Mouse (Mus musculus) limb, embryonic 11.5 days (tissue): ENCODE measurements at regions not wholly inside any gene's neighbourhood (a gene's known extent, or its start where the extent isn't known, plus 50 kb on each side); places are given as distances from the start of the nearest gene placed in this dataset.
A peak's percentile ranks its signal among the peaks of the same experiment; 100 is the strongest.

ENCODE experiments used
- ATAC-seq: fragments of 200-750 bp; cut with Nextera tagmentation; 2 replicates; pipeline ENCODE4 v1.8.0; 2017; ENCODE audit warnings: low read depth; ENCODE audit not compliant: insufficient number of reproducible peaks, low FRiP score, low TSS enrichment
- DNase-seq: peaks from one replicate; pipeline ENCODE4 v3.0.0-alpha.2; 2015; ENCODE audit warnings: low spot score
- H3K27ac ChIP-seq: fragments of 300-500 bp; sonication (generic); replicated peaks from 2 replicates; pipeline ENCODE4 v1.5.1; 2014; ENCODE audit warnings: low read depth, mild to moderate bottlenecking, low read length
- H3K27me3 ChIP-seq: fragments of 300-500 bp; sonication (generic); 2 replicates; pipeline ENCODE4 v1.6.1; 2014; ENCODE audit warnings: mild to moderate bottlenecking, low read length, mixed read lengths; ENCODE audit not compliant: control insufficient read depth, insufficient read depth
- H3K36me3 ChIP-seq: fragments of 300-500 bp; sonication (generic); 2 replicates; pipeline ENCODE4 v1.6.1; 2014; ENCODE audit warnings: mild to moderate bottlenecking, low read length, moderate library complexity, mixed read lengths; ENCODE audit not compliant: control insufficient read depth, insufficient read depth
- H3K4me1 ChIP-seq: fragments of 300-500 bp; sonication (generic); 2 replicates; pipeline ENCODE4 v1.6.1; 2014; ENCODE audit warnings: low read length, mixed read lengths; ENCODE audit not compliant: control insufficient read depth, insufficient read depth
- H3K4me2 ChIP-seq: fragments of 300-500 bp; sonication (generic); 2 replicates; pipeline ENCODE4 v1.6.1; 2014; ENCODE audit warnings: low read depth, mild to moderate bottlenecking, moderate library complexity; ENCODE audit not compliant: severe bottlenecking
- H3K4me3 ChIP-seq: fragments of 300-500 bp; sonication (generic); 2 replicates; pipeline ENCODE4 v1.5.1; 2014; ENCODE audit warnings: low read depth, low read length
- H3K9ac ChIP-seq: fragments of 300-500 bp; sonication (generic); 2 replicates; pipeline ENCODE4 v1.6.1; 2014; ENCODE audit warnings: mild to moderate bottlenecking, low read length
- H3K9me3 ChIP-seq: fragments of 300-500 bp; sonication (generic); 2 replicates; pipeline ENCODE4 v1.6.1; 2016; ENCODE audit warnings: low read length; ENCODE audit not compliant: control insufficient read depth
- WGBS: fragments of 180-500 bp; shearing (Covaris S2); extraction: QIAGEN DNeasy Blood & Tissue Kit; methylation state at CpG from one replicate; pipeline ENCODE4 v1.1.7; 2014; 5-methylcytosine and 5-hydroxymethylcytosine counted together

GRCm38 (mm10) chrX:106985684-106986083 lies 65.3 kb downstream of the Lpar4 start:
- H3K9ac ChIP-seq = no peak overlapping the region
- no peaks in the 10 kb centered on the region for H3K4me1 ChIP-seq
- H3K27ac ChIP-seq = no peak overlapping the region
- no peaks in the 10 kb centered on the region for H3K27me3 ChIP-seq
- H3K9me3 ChIP-seq = no peaks in the 10 kb centered on the region
- ATAC-seq = no peak
- H3K4me3 ChIP-seq = no peak overlapping the region
- no peak overlapping the region for H3K4me2 ChIP-seq
- DNase-seq = no peak
- WGBS = 59% methylated on average over 1 of the region's 1 CpGs
- no peaks in the 10 kb centered on the region for H3K36me3 ChIP-seq

DNA sequence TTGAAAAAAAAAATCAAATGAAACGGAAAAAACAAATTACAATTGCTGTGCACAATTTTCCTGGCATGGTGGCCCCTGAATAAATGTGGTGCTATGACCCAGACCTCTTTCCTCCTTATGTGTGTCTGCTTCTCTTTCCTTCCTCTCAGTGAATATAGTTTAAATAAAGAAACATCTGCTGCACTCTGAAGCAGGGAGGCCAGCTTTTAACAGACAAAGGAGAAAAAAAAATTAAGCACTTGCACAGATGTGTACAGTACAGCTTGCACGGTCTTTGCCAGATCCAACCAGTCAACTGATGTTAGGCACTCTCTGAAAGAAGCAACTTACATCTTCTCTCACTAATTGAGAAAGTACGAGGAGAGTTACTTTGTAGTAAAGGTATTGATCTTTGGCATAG lies 66.4 kb downstream of the Lpar4 start:
- no peak overlapping the region for H3K4me2 ChIP-seq
- H3K27ac ChIP-seq = no peak overlapping the region
- no peak overlapping the region for H3K9ac ChIP-seq
- WGBS = 65% methylated on average over 3 of the region's 3 CpGs
- no peaks in the 10 kb centered on the region for H3K9me3 ChIP-seq
- no peak overlapping the region for H3K4me3 ChIP-seq
- no peaks in the 10 kb centered on the region for H3K4me1 ChIP-seq
- no peaks in the 10 kb centered on the region for H3K36me3 ChIP-seq
- no peaks in the 10 kb centered on the region for H3K27me3 ChIP-seq
- no peak for DNase-seq
- no peak for ATAC-seq

GRCm38 (mm10) chrX:106987779-106988178 lies 67.4 kb downstream of the Lpar4 start:
- no peak overlapping the region for H3K27ac ChIP-seq
- no peak overlapping the region for H3K9ac ChIP-seq
- H3K36me3 ChIP-seq = no peaks in the 10 kb centered on the region
- no peaks in the 10 kb centered on the region for H3K9me3 ChIP-seq
- no peak for ATAC-seq
- H3K27me3 ChIP-seq = no peaks in the 10 kb centered on the region
- no peak for DNase-seq
- H3K4me1 ChIP-seq = no peaks in the 10 kb centered on the region
- no peak overlapping the region for H3K4me3 ChIP-seq
- 51% methylated on average over 4 of the region's 4 CpGs for WGBS
- H3K4me2 ChIP-seq = no peak overlapping the region

- Histone ChIP-seq H3K4me3 (no peak overlapping the region), H3K36me3 (no peaks in the 10 kb centered on the region), H3K9me3 (no peaks in the 10 kb centered on the region), H3K4me2 (no peak overlapping the region), H3K4me1 (no peaks in the 10 kb centered on the region), H3K27me3 (no peaks in the 10 kb centered on the region), H3K27ac (no peak overlapping the region), H3K9ac (no peak overlapping the region)
- no peak for ATAC-seq
- no peak for DNase-seq
- WGBS = 86% methylated on average over 7 of the region's 7 CpGs
Observed at GRCm38 (mm10) chrX:107004496-107004895, 83.8 kb upstream of the P2ry10 start.

- peak; percentile 26; the same call in 1 of the 2 replicates for ATAC-seq
Observed at GRCm38 (mm10) chrX:107008968-107009367, 79.3 kb upstream of the P2ry10 start.

GRCm38 (mm10) chrX:107012615-107013014 lies 75.7 kb upstream of the P2ry10 start:
- ATAC-seq = no peak
- WGBS = 35% methylated on average over 3 of the region's 3 CpGs
- no peak overlapping the region for H3K9ac ChIP-seq
- H3K9me3 ChIP-seq = no peaks in the 10 kb centered on the region
- no peaks in the 10 kb centered on the region for H3K36me3 ChIP-seq
- no peak overlapping the region for H3K27ac ChIP-seq
- no peak overlapping the region for H3K4me3 ChIP-seq
- no peaks in the 10 kb centered on the region for H3K27me3 ChIP-seq
- DNase-seq = no peak
- H3K4me2 ChIP-seq = no peak overlapping the region
- no peaks in the 10 kb centered on the region for H3K4me1 ChIP-seq

More at GRCm38 (mm10) chrX:107008968-107009367, 79.3 kb upstream of the P2ry10 start:
- no peak overlapping the region for H3K4me3 ChIP-seq
- H3K9ac ChIP-seq = no peak overlapping the region
- H3K4me2 ChIP-seq = no peak overlapping the region
- no peaks in the 10 kb centered on the region for H3K27me3 ChIP-seq
- DNase-seq = no peak
- H3K27ac ChIP-seq = no peak overlapping the region
- H3K4me1 ChIP-seq = no peaks in the 10 kb centered on the region
- WGBS = 29% methylated on average over 4 of the region's 4 CpGs
- H3K36me3 ChIP-seq = no peaks in the 10 kb centered on the region
- no peaks in the 10 kb centered on the region for H3K9me3 ChIP-seq

DNA sequence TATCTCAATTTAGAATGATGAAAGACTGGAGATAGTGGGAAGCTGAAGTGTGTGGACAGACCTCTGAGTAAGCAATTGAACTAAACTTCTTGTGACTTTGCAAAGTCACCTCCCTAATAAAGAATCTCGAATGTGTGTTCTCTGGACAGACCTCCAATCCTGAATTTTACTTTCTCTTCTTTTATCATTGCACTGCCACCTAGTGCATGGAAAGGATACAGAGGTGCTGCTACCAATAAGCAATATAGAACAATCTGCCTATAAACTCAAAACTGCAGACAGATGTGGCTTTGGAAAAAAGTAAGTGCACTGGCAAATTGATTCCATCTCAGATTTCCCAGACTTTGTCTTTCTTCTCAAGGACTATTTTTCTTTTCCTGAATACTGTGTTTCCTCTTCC lies 73.0 kb upstream of the P2ry10 start:
- Histone ChIP-seq H3K27ac (no peak overlapping the region), H3K27me3 (no peaks in the 10 kb centered on the region), H3K4me1 (no peaks in the 10 kb centered on the region), H3K4me3 (no peak overlapping the region), H3K36me3 (no peaks in the 10 kb centered on the region), H3K9me3 (no peaks in the 10 kb centered on the region), H3K9ac (no peak overlapping the region), H3K4me2 (no peak overlapping the region)
- ATAC-seq = no peak
- DNase-seq = no peak
- WGBS = 11% methylated on average over 1 of the region's 1 CpGs

- ATAC-seq = no peak
- 62% methylated on average over 1 of the region's 1 CpGs for WGBS
Observed at GRCm38 (mm10) chrX:107031726-107032125, 56.6 kb upstream of the P2ry10 start.

DNA sequence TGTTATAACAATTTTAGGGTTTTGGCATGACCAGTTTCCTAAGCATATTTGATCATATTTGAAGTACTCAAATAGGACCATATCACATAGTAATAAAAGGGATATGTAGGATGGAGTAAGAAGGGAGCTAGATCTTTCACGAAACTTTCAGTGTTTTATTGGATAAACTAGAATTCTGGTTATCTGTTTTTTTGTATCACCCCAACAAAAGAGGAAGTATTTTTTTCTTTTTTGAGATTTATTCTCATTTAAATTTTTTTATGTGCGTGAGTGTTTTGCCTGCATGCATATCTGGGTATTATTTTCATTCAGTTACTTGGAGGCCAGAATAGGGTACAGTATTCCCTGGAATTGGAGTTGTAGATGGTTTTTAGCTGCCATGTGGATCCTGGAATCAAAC lies 50.3 kb upstream of the P2ry10 start:
- no peak for DNase-seq
- H3K9ac ChIP-seq = no peak overlapping the region
- no peaks in the 10 kb centered on the region for H3K9me3 ChIP-seq
- H3K27ac ChIP-seq = no peak overlapping the region
- H3K27me3 ChIP-seq = no peaks in the 10 kb centered on the region
- 80% methylated on average over 2 of the region's 2 CpGs for WGBS
- H3K36me3 ChIP-seq = no peaks in the 10 kb centered on the region
- H3K4me1 ChIP-seq = no peaks in the 10 kb centered on the region
- ATAC-seq = no peak
- no peak overlapping the region for H3K4me3 ChIP-seq
- H3K4me2 ChIP-seq = no peak overlapping the region

More at GRCm38 (mm10) chrX:107031726-107032125, 56.6 kb upstream of the P2ry10 start:
- no peak for DNase-seq
- H3K4me3 ChIP-seq = no peak overlapping the region
- no peak overlapping the region for H3K4me2 ChIP-seq
- no peaks in the 10 kb centered on the region for H3K4me1 ChIP-seq
- H3K36me3 ChIP-seq = no peaks in the 10 kb centered on the region
- H3K27me3 ChIP-seq = no peaks in the 10 kb centered on the region
- no peaks in the 10 kb centered on the region for H3K9me3 ChIP-seq
- no peak overlapping the region for H3K27ac ChIP-seq
- H3K9ac ChIP-seq = no peak overlapping the region
